Mouse (Mus musculus) heart, embryonic 12.5 days (tissue): ENCODE measurements at regions not wholly inside any gene's neighbourhood (a gene's known extent, or its start where the extent isn't known, plus 50 kb on each side); places are given as distances from the start of the nearest gene placed in this dataset.

ENCODE experiments used
- ATAC-seq: fragments of 200-750 bp; cut with Nextera tagmentation; 2 replicates; pipeline ENCODE4 v1.8.0; 2017; ENCODE audit warnings: moderate TSS enrichment, moderate library complexity; ENCODE audit not compliant: insufficient number of reproducible peaks, low FRiP score
- H3K27ac ChIP-seq: fragments of 300-500 bp; sonication (generic); 2 replicates; pipeline ENCODE4 v1.5.1; 2016; ENCODE audit warnings: mild to moderate bottlenecking, moderate library complexity; ENCODE audit not compliant: poor library complexity, severe bottlenecking
- H3K27me3 ChIP-seq: fragments of 300-500 bp; sonication (generic); replicated peaks from 2 replicates; pipeline ENCODE4 v1.6.1; 2016; ENCODE audit warnings: mild to moderate bottlenecking, moderate library complexity
- H3K36me3 ChIP-seq: fragments of 300-500 bp; sonication (generic); 2 replicates; pipeline ENCODE4 v1.6.1; 2016; ENCODE audit warnings: mild to moderate bottlenecking, moderate library complexity
- H3K4me1 ChIP-seq: fragments of 300-500 bp; sonication (generic); replicated peaks from 2 replicates; pipeline ENCODE4 v1.6.1; 2016; ENCODE audit warnings: mild to moderate bottlenecking
- H3K4me2 ChIP-seq: fragments of 300-500 bp; sonication (generic); 2 replicates; pipeline ENCODE4 v1.6.1; 2016; ENCODE audit warnings: mild to moderate bottlenecking, moderate library complexity
- H3K4me3 ChIP-seq: fragments of 300-500 bp; sonication (generic); 2 replicates; pipeline ENCODE4 v1.5.1; 2016; ENCODE audit warnings: mild to moderate bottlenecking
- H3K9ac ChIP-seq: fragments of 300-500 bp; sonication (generic); 2 replicates; pipeline ENCODE4 v1.6.1; 2016; ENCODE audit warnings: mild to moderate bottlenecking, moderate library complexity
- H3K9me3 ChIP-seq: fragments of 300-500 bp; sonication (generic); replicated peaks from 2 replicates; pipeline ENCODE4 v1.6.1; 2016; ENCODE audit warnings: mild to moderate bottlenecking, moderate library complexity
- WGBS: fragments of 180-500 bp; shearing (Covaris S2); methylation state at CpG from one replicate; pipeline ENCODE4 v1.1.7; 2016; 5-methylcytosine and 5-hydroxymethylcytosine counted together

DNA sequence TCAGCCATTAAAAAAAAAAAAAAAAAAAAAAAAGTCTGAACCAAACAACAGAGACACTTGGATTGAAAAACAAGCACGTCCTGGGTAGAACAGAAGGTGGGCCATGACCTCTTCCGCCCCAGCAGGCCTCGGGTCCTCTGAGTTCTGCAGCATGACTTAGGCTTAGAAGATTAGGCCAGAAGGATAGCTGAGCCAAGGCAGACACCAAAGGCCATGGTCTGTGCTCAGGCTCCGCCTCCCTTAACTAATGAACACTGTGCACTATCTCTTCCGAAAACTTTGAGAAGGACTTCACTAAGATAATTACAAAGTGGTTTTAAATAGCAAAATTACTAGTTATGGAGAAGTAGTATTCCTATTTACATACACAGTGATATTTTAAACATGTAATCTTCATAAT, 97.8 kb downstream of the Gm10604 start:
- Histone ChIP-seq H3K4me3 (no peak overlapping the region), H3K36me3 (no peaks in the 10 kb centered on the region), H3K27me3 (no peaks in the 10 kb centered on the region), H3K4me2 (no peak overlapping the region), H3K4me1 (peaks cover 44% of the 10 kb centered on the region), H3K27ac (no peak overlapping the region), H3K9me3 (no peaks in the 10 kb centered on the region), H3K9ac (no peak overlapping the region)
- WGBS = 45% methylated on average over 5 of the region's 5 CpGs
- ATAC-seq = no peak

DNA sequence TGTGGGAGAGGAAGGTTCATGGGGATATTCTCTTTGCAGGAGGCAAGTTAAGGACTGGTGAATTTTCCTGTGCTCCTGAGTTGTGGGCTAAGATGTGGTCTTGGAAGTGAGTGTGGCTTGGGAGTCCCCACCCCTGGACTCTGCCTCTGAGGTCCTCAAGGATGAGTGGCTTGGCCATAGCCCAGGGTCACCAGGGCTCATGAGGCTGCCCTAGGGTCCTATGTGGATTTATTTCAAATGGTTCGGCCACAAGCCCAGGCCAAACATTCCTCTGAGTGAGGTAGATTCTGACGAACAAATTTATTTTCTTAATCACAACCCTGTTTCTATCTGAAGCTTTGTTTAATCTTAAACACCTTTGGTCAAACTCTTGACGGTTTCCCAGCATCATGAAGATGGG, 98.4 kb downstream of the Gm10604 start:
- no peaks in the 10 kb centered on the region for H3K9me3 ChIP-seq
- H3K4me1 ChIP-seq = peaks cover 50% of the 10 kb centered on the region
- H3K4me2 ChIP-seq = no peak overlapping the region
- no peak for ATAC-seq
- H3K27me3 ChIP-seq = no peaks in the 10 kb centered on the region
- WGBS = 79% methylated on average over 3 of the region's 3 CpGs
- H3K36me3 ChIP-seq = no peaks in the 10 kb centered on the region
- no peak overlapping the region for H3K9ac ChIP-seq
- no peak overlapping the region for H3K27ac ChIP-seq
- no peak overlapping the region for H3K4me3 ChIP-seq

DNA sequence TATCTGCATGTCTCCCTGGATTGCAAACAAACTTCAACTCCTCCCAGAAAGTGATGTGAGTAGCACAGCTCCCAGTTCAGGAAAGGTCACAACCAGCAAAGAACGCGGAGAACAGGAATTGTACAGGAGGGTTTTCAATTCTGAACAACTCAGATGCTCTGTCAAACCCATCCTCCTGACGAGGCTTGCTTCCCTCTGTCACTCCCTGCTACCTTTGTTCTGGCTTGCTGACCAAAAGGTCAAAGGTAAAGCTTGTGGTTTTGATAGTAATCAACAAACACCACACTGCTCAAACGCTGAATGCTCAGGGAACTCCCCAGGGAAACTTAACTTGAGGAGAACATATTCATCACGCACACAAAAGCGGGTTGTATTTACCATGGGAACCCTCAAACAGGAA, 102.4 kb downstream of the Gm10604 start:
- Histone ChIP-seq H3K9ac (no peak overlapping the region), H3K4me3 (no peak overlapping the region), H3K27ac (peak overlapping the region; percentile 78), H3K9me3 (no peaks in the 10 kb centered on the region), H3K4me2 (no peak overlapping the region), H3K36me3 (no peaks in the 10 kb centered on the region), H3K27me3 (no peaks in the 10 kb centered on the region), H3K4me1 (peaks cover 55% of the 10 kb centered on the region)
- WGBS = 64% methylated on average over 6 of the region's 6 CpGs
- ATAC-seq = no peak

DNA sequence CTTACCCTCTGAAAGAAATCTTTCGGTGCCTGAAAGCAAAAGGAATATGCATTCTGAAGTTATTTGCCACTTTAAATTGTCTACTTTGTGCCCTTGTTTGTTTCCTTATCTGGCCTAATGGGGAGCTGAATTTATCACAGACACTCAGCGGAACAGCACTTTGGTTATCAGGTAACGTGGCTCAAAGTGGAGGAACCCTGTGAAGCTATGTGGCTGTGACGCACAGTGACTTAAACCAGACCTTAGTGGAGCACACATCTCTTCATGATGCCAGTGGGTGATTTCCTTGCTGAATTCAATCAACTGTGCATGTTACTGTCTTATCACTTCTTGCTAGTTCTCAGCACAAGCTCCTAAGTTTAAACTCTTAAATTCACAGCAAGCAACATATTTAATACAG, 103.1 kb downstream of the Gm10604 start:
- no peaks in the 10 kb centered on the region for H3K36me3 ChIP-seq
- no peaks in the 10 kb centered on the region for H3K27me3 ChIP-seq
- 15% methylated on average over 4 of the region's 4 CpGs for WGBS
- H3K9me3 ChIP-seq = no peaks in the 10 kb centered on the region
- no peak overlapping the region for H3K9ac ChIP-seq
- peaks cover 55% of the 10 kb centered on the region for H3K4me1 ChIP-seq
- no peak overlapping the region for H3K4me2 ChIP-seq
- no peak overlapping the region for H3K4me3 ChIP-seq
- ATAC-seq = no peak
- peak overlapping the region; percentile 78 for H3K27ac ChIP-seq

DNA sequence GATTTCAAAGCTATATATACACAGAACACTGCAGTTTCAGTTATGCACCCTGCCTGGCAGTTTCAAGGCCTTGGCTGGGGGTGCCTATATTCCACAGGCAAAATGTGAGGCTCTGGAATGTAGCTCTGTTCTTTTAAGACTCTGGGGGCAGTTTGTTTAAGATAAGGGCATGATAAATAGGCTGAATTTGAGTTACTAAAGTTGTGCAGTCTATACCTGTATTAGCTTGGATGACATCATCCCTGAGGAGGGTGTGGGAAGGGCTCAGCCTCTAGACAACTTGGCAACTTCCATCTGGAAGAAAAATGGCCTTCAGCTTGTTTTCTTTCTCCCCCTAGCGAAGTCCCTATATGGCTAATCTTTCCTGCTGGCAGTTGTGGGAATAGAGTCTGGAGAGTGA, 105.1 kb downstream of the Gm10604 start:
- Histone ChIP-seq H3K27me3 (no peaks in the 10 kb centered on the region), H3K9me3 (no peaks in the 10 kb centered on the region), H3K4me1 (peaks cover 51% of the 10 kb centered on the region), H3K27ac (no peak overlapping the region; the same call in 1 of the 2 replicates), H3K4me2 (no peak overlapping the region), H3K9ac (no peak overlapping the region), H3K4me3 (no peak overlapping the region), H3K36me3 (no peaks in the 10 kb centered on the region)
- peak; percentile 56; the same call in 1 of the 2 replicates for ATAC-seq
- 60% methylated on average over 1 of the region's 1 CpGs for WGBS

DNA sequence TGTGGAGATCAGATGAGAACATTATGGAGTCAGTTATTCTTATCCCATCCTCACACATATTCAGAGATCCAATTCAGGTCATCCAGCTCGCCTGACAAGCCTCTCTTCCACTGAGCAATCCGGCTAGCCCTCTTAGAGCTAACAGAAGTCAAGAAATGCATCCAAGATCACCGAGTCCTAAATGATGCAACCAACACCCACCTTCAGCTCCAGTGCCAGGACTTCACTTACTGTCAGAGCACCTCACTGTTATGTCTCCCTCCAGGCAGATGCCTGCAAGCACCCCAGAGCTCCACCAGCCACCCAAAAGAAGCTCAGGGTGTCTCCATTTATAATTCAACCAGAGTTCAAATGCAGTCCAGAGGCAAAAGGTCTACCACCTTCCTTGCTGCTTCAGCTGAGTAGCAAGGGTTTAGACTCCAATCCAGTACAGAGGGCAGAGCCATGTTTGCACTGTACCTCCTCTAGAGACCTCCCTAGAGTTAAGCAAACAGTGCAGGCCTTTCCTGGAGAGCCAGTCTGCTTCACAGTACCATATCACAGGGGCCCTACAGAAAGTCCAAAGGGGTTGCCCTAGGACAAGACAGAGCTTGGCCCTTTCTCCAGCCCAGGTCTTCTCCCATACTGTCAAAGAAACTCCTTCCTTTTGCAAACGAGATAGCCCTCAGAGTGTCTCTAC, 106.3 kb downstream of the Gm10604 start:
- Histone ChIP-seq H3K9ac (no peak overlapping the region), H3K27ac (no peak overlapping the region), H3K4me3 (no peak overlapping the region), H3K4me2 (no peak overlapping the region), H3K9me3 (no peaks in the 10 kb centered on the region), H3K27me3 (no peaks in the 10 kb centered on the region), H3K4me1 (peaks cover 56% of the 10 kb centered on the region), H3K36me3 (no peaks in the 10 kb centered on the region)
- 72% methylated on average over 4 of the region's 4 CpGs for WGBS
- no peak for ATAC-seq

DNA sequence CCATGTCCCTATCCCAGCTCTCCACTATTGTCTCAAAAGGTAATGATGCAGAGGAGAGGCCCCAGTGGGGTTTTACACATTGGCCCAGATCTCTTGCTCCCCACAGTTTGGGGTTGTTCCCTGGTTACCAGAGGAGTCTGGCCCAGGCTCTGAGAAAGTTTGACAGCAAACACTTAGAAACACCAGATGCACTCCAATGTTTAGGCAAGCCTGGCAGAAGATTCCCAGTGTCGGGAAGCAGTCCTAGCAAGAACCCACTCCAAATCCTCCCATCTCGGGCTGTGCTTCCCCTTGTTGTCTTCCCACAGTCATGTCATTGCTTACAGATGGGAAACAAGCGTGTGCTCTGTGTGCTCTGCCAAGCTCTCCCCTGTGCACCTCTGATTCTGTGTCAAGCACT, 109.0 kb downstream of the Gm10604 start:
- Histone ChIP-seq H3K4me1 (peaks cover 33% of the 10 kb centered on the region), H3K27me3 (no peaks in the 10 kb centered on the region), H3K4me3 (no peak overlapping the region), H3K4me2 (no peak overlapping the region), H3K27ac (no peak overlapping the region), H3K9me3 (no peaks in the 10 kb centered on the region), H3K36me3 (no peaks in the 10 kb centered on the region), H3K9ac (no peak overlapping the region)
- no peak for ATAC-seq
- 84% methylated on average over 3 of the region's 3 CpGs for WGBS

DNA sequence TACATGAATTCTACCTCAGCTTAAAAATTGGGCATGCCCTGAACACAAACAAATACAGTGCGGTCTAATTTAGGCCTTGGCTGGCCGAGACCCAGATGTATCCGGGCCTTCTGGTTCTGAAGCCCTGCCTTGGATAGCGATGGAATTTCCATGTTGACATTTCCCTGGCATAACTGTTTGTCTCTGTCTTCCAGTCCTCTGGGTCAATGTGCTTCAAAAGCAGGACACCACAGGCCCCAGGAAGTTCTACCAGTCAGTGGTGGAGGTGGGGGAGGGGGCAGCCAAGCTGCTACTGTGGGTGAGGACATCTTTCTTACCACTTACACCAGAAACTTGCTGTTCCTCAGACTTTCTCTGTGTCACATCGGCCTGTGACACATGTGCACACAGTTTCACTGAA, 111.3 kb downstream of the Gm10604 start:
- no peak overlapping the region for H3K9ac ChIP-seq
- 66% methylated on average over 5 of the region's 5 CpGs for WGBS
- no peak for ATAC-seq
- peaks cover 13% of the 10 kb centered on the region for H3K4me1 ChIP-seq
- no peaks in the 10 kb centered on the region for H3K27me3 ChIP-seq
- no peaks in the 10 kb centered on the region for H3K9me3 ChIP-seq
- no peaks in the 10 kb centered on the region for H3K36me3 ChIP-seq
- no peak overlapping the region for H3K4me3 ChIP-seq
- no peak overlapping the region for H3K4me2 ChIP-seq
- H3K27ac ChIP-seq = no peak overlapping the region

DNA sequence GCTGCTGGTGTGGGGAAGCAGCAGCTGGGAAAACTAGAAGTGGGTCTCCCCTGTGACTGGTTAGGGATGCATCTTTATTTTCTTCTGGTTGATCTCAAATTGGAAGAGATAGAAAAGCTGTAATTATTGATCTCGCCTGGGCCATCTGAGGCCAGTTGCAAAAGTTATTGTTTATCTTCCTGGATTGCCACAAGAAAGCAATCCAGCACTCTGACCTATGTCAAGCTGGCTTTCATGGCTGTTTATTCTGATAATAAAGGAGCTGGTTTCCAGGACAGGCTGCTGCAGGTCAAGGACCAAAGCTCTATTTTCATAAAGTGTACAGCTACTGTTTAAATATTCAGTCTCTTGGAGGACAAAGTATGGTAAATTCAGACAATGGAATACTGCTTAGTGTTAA, 112.5 kb downstream of the Gm10604 start:
- Histone ChIP-seq H3K4me3 (no peak overlapping the region), H3K4me1 (peaks cover 13% of the 10 kb centered on the region), H3K9ac (no peak overlapping the region), H3K27ac (no peak overlapping the region), H3K4me2 (no peak overlapping the region), H3K27me3 (no peaks in the 10 kb centered on the region), H3K36me3 (no peaks in the 10 kb centered on the region), H3K9me3 (no peaks in the 10 kb centered on the region)
- ATAC-seq = no peak
- 72% methylated on average over 1 of the region's 1 CpGs for WGBS
